Mouse (Mus musculus): ENCODE measurements around the gene Slc16a9. TPM values are rescaled to one million over a fixed set of nuclear protein-coding genes. Genes with fewer than 3 reads are reported as not detected.
A peak's percentile ranks its signal among the peaks of the same experiment; 100 is the strongest.

The Slc16a9 gene
- polyA plus RNA-seq, 1 experiment from 2014 or later: 0.63 TPM

DNA sequence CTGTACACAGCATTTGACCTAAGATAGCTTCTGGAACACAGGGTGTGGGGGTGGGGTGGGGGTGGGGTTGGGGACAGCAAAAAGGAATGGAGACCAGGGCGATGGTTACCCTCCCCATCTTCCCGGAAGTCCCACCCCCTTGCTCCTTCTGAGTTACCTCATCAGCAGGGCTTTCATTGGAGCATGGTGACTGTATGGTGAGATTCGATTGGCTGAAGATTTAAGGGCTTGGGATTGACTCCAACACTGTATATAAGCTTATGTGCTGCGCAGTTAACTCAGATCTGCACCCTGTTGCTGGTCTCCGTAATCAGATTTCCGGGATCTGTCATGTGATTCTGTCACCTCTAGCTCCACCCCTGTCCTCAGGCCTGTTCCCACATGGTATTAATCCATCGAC is 72.0 kb downstream of the Slc16a9 start:
- H3K4me3 ChIP-seq: no peak overlapping the region
- no peak overlapping the region for H3K4me2 ChIP-seq (replicated peaks)
- no peak overlapping the region for H3K27ac ChIP-seq
- no peaks in the 10 kb centered on the region for H3K27me3 ChIP-seq (replicated peaks)
- ATAC-seq (ENCODE audit: low FRiP score, low read depth): no peak
- 94% methylated on average over 7 of the region's 7 CpGs for WGBS
- no peaks in the 10 kb centered on the region for H3K9me3 ChIP-seq
- no peaks in the 10 kb centered on the region for H3K36me3 ChIP-seq
- no peaks in the 10 kb centered on the region for H3K4me1 ChIP-seq
- no peak overlapping the region for H3K9ac ChIP-seq

DNA sequence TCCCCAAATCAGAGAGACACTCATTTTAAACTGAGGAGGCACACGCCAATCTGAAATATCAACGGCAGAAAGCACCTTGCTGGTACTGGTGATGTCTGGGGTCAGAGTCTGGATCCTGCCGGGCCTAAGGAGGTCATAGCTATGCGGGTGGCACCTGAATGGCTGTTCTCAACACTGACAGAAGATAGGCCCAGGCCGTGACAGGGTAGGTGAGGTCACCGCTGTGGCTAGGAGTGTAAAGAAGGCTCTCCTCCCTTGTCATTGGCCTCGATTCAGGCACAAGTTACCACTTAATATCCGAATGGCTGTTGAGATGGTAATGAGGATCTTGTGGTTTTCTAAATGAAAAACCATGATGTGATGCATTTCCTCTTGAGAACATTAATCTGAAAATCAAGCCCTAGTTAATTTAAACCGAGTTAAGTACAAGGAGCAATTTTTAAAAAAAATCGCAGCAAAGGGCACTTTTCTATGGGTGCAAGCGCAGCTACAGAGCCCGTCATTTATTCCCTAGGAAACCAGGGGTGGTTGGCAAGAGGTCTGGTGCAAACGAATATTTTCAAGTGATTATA is 72.6 kb downstream of the Slc16a9 start:
- WGBS: 85% methylated on average over 13 of the region's 13 CpGs
- Histone ChIP-seq H3K27me3 (replicated peaks) (no peaks in the 10 kb centered on the region), H3K4me3 (no peak overlapping the region), H3K9me3 (no peaks in the 10 kb centered on the region), H3K36me3 (no peaks in the 10 kb centered on the region), H3K4me2 (replicated peaks) (no peak overlapping the region), H3K9ac (no peak overlapping the region), H3K27ac (no peak overlapping the region), H3K4me1 (no peaks in the 10 kb centered on the region)
- ATAC-seq (ENCODE audit: low FRiP score, low read depth): no peak

DNA sequence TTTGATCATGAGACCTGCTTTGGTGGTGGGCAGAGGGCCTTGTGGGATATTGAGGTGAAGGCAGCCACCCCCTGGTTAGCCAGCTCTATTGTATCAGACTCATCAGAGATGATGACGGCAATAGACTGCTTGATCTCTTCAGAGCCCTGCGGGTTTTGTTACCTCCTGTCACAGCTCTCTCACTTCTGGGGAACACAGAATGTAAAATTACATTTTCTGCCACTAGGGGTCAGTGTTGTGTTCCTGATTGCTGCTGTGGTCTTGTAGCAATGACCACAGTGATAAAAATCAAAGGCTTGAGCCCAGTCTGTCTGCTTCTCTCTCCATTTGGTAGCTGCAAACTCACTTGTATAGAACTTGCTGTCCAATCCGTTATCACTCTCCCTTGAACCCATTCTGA is 73.7 kb downstream of the Slc16a9 start:
- 3% methylated on average over 3 of the region's 3 CpGs for WGBS
- peak; percentile 72; the same call in 1 of the 2 replicates for ATAC-seq (ENCODE audit: low FRiP score, low read depth)
- Histone ChIP-seq H3K36me3 (no peaks in the 10 kb centered on the region), H3K4me1 (no peaks in the 10 kb centered on the region), H3K9ac (no peak overlapping the region), H3K4me3 (no peak overlapping the region), H3K27me3 (replicated peaks) (no peaks in the 10 kb centered on the region), H3K9me3 (no peaks in the 10 kb centered on the region), H3K27ac (no peak overlapping the region), H3K4me2 (replicated peaks) (no peak overlapping the region)

DNA sequence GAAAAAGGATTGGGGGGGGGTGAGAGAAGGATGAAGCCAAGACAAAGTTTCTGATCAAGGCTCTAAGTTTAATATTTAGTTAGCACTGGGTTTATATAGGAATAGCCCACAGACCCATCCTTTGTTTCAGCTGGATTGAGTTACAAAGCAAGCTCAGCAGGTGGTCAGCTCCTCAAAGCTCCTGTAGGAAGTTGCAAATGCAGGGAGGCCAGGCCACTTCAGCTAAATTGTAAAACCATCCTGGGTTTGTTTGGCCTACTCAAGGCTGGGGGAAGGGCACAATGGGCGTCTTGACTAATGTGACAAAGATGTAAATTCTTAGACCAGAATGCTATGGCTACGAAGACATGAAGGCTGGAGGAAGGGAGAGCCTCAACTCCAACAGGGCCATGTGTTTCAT is 80.6 kb downstream of the Slc16a9 start:
- Histone ChIP-seq H3K4me3 (no peak overlapping the region), H3K36me3 (no peaks in the 10 kb centered on the region), H3K4me2 (replicated peaks) (no peak overlapping the region), H3K4me1 (0 out of 2 replicates have a peak, but pooled peaks cover 3% of the 10 kb centered on the region), H3K9me3 (no peaks in the 10 kb centered on the region), H3K9ac (no peak overlapping the region), H3K27ac (no peak overlapping the region), H3K27me3 (replicated peaks) (no peaks in the 10 kb centered on the region)
- no peak for ATAC-seq (ENCODE audit: low FRiP score, low read depth)
- WGBS: 17% methylated on average over 2 of the region's 2 CpGs

DNA sequence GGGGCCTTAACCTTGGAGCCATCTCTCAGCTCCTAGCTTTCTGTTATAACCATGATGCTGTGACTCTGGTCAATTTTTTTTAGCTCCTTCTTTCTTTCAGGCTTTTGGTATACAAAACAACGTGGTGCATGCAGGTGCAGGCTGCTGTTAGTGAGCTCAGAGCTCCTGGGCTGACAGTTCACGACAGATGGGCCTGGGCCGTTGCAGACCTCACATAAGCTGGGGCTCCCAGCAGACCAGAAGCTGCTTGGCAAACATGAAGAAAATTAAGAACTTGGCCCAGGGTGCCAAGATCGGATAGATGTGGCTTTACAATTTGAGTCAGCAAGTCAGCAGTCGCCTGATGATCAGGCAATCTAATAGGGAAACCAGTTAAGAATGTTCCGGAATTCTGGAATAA is 82.4 kb downstream of the Slc16a9 start:
- Histone ChIP-seq H3K27me3 (replicated peaks) (no peaks in the 10 kb centered on the region), H3K36me3 (no peaks in the 10 kb centered on the region), H3K9ac (no peak overlapping the region), H3K9me3 (no peaks in the 10 kb centered on the region), H3K4me1 (0 out of 2 replicates have a peak, but pooled peaks cover 3% of the 10 kb centered on the region), H3K27ac (no peak overlapping the region), H3K4me3 (no peak overlapping the region), H3K4me2 (replicated peaks) (no peak overlapping the region)
- WGBS: 87% methylated on average over 6 of the region's 6 CpGs
- no peak for ATAC-seq (ENCODE audit: low FRiP score, low read depth)

DNA sequence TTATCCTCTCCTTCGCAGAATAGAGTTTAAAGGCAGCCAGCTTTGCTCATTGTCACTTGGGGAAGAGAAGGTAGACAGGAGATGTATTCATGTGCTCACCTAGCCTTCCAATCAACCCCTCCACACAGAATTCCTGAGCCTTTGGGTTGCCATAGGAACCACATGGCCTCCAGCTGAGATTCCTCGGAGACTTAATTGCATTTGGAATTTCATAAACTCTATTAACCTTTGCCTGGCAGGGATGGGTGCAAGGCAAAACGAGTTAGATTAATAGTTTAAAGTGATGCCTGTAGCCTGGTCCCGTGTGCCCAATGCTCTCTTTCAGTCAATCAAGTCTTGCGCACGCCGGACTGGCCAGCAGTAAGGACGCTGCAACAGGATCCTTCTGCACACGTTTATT is 83.2 kb downstream of the Slc16a9 start:
- no peaks in the 10 kb centered on the region for H3K9me3 ChIP-seq
- H3K9ac ChIP-seq: no peak overlapping the region
- 79% methylated on average over 9 of the region's 9 CpGs for WGBS
- no peaks in the 10 kb centered on the region for H3K36me3 ChIP-seq
- H3K27ac ChIP-seq: no peak overlapping the region
- no peak for ATAC-seq (ENCODE audit: low FRiP score, low read depth)
- no peak overlapping the region for H3K4me3 ChIP-seq
- H3K4me1 ChIP-seq: 0 out of 2 replicates have a peak, but pooled peaks cover 3% of the 10 kb centered on the region
- H3K4me2 ChIP-seq (replicated peaks): no peak overlapping the region
- no peaks in the 10 kb centered on the region for H3K27me3 ChIP-seq (replicated peaks)

Other genes with a start within 250 kb of the Slc16a9 start
- gene Ccdc6, start 148.0 kb upstream of the Slc16a9 start, polyA plus RNA-seq (2016; fragmentation: Nextera tagmentation; extraction: Ambion mirVana): 16.2 and 16.8 TPM in 2 replicates
- 4.3 and 5.9 TPM in 2 replicates for gene Mrln, start 40.4 kb upstream of the Slc16a9 start, polyA plus RNA-seq (2016; fragmentation: Nextera tagmentation; extraction: Ambion mirVana)
- gene Fam13c, start 195.4 kb downstream of the Slc16a9 start, polyA plus RNA-seq (2016; fragmentation: Nextera tagmentation; extraction: Ambion mirVana): 17.2 and 18.5 TPM in 2 replicates